Mouse (Mus musculus) testis, postnatal 10 days (tissue): ENCODE data around the gene Plg.

Source experiments
- DNase-seq: peaks from one replicate; pipeline ENCODE4 v3.0.0; 2021; ENCODE audit warnings: low spot score

Gene Plg

GRCm38 (mm10) chr17:12455143-12455790, 76.9 kb downstream of the Plg start:
- DNase-seq = peak; percentile 59

DNA sequence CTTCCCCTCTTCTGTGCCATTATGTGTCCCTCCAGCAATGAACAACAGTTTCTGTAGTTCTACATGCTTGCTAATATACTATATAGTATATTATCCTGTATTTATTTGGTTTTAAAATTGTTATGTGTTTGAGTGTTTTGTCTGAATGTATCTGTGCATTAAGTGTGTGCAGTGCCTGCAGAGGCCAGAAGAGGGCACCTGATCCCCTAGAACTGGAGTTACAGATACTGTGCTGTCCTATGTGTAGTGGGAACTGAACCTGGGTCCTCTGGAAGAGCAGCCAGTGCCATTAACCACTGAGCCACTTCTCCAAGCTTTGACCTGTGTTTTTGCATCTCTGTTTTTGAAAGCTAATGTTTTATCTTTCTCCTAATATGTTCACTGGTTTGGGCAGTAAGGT, 82.8 kb downstream of the Plg start:
- no peak for DNase-seq

DNA sequence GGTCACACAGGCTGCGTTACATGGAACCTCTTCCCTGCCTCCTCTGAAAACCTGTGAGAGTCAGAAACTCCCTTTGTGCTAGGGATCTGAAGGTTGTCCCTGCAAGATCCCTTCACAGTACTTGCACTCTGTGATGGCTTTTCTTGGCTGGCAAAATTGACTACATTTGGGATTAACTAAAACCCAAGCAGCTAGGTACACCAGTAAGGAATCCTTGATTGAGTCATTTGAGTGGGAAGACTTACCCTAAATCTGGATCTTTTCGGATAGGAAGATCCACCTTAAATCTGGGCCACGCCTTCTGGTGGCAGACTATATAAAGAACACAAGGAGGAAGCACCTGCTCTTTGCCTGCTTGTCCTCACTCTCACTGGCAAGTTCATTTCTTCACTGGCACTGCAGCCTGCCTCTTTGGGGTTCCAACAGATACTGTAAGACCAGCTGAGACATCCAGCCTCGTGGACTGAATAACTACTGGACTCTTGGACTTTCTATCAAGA, 88.1 kb downstream of the Plg start:
- DNase-seq = no peak

GRCm38 (mm10) chr17:12467642-12468041, 89.2 kb downstream of the Plg start:
- DNase-seq = no peak

DNA sequence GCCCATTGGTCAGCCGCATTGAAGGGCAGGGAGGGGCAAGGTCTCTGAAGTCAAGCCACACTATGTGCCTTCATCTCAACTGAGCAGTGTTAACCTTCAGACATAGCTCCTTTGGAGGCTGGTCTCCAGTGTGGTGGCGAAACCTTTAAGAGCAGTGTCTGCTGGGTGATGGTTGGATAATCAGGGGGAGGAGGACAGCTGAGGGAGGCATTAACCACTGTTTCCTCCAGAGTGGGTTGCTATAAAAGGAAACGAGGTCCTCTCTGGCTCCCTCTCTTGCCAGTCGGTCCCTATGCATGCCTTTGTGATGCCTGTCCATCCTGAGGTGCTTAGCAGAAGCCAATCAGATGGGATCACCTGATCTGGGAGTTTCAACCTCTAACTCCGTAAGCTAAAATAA, 90.3 kb downstream of the Plg start:
- no peak for DNase-seq
